Mouse (Mus musculus) cerebellum, adult 2 months (tissue): ENCODE results near the gene Vwa7. TPM values are rescaled to one million over a fixed set of nuclear protein-coding genes. Genes with fewer than 3 reads are reported as not detected.

ENCODE experiments used
- DNase-seq, 2 experiments: peaks; one replicate each; pipeline ENCODE4 v3.0.0; 2021
- H3K27ac ChIP-seq: fragments of 200-500 bp; 2 replicates; pipeline ENCODE4 v1.5.1; 2012; ENCODE audit warnings: low read length, control low read depth, inconsistent platforms; ENCODE audit not compliant: insufficient read depth
- H3K27me3 ChIP-seq: fragments of 200-500 bp; 2 replicates; pipeline ENCODE4 v1.6.1; 2012; ENCODE audit warnings: inconsistent platforms, mild to moderate bottlenecking, low read length, moderate library complexity; ENCODE audit not compliant: control insufficient read depth, insufficient read depth
- H3K4me1 ChIP-seq: fragments of 200-500 bp; 2 replicates; pipeline ENCODE4 v1.6.1; 2011; ENCODE audit warnings: low read length; ENCODE audit not compliant: control insufficient read depth, insufficient read depth
- H3K4me3 ChIP-seq: fragments of 200-500 bp; replicated peaks from 2 replicates; pipeline ENCODE3; 2011; ENCODE audit warnings: mild to moderate bottlenecking, low read depth, low read length, control low read depth; ENCODE audit not compliant: insufficient read depth
- CTCF ChIP-seq: fragments of 200-500 bp; IDR thresholded peaks from 2 replicates; pipeline ENCODE4 v1.5.1; 2011; ENCODE audit warnings: low read depth, mild to moderate bottlenecking, control low read depth, low read length, moderate library complexity, borderline replicate concordance; ENCODE audit not compliant: insufficient read depth
- POLR2A ChIP-seq: fragments of 200-500 bp; IDR thresholded peaks from 2 replicates; pipeline ENCODE4 v1.6.1; 2011; ENCODE audit warnings: low read length, control low read depth, borderline replicate concordance; ENCODE audit not compliant: insufficient read depth
- WGBS: fragments of 180-500 bp; shearing (Covaris S2); methylation state at CpG from one replicate; pipeline ENCODE4 v1.1.7; 2018; 5-methylcytosine and 5-hydroxymethylcytosine counted together
- polyA plus RNA-seq: library from polyadenylated mRNA; depleted of rRNA; stranded (reverse); fragments of >200 nt; gene quantifications from 2 replicates; pipeline ENCODE4 v1.2.3, GENCODE M21; 2012; rRNA removed

Gene Vwa7
- polyA plus RNA-seq, 1 experiment, result 25.5 TPM

DNA sequence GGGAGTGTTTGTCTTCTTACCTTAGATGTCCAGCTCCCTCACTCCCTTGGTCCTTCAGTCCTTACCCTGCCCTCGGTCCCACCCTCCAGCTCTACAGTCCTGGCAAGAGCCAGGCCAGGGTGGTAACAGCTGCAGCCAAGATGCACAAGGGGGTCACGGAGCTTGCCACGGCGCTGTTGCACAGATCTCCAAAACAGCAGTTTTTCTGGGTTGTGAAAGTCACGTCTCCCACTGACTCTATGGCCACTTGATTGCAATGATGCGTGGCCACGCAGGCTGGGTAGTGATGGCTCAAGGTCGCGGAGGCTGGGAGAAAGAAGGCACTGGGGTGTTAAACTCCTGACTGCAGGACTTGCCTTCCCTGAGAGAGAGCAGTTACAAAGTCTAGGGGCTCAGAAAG is 55.1 kb downstream of the Vwa7 start:
- H3K4me3 ChIP-seq, result no peak overlapping the region
- H3K27ac ChIP-seq, result peak overlapping the region; percentile 98
- WGBS, result 41% methylated on average over 9 of the region's 9 CpGs
- DNase-seq, result peak; percentile 46 to 49
- no peak for TF ChIP-seq CTCF
- no peak for TF ChIP-seq POLR2A
- no peaks in the 10 kb centered on the region for H3K27me3 ChIP-seq
- H3K4me1 ChIP-seq, result peaks cover 43% of the 10 kb centered on the region

DNA sequence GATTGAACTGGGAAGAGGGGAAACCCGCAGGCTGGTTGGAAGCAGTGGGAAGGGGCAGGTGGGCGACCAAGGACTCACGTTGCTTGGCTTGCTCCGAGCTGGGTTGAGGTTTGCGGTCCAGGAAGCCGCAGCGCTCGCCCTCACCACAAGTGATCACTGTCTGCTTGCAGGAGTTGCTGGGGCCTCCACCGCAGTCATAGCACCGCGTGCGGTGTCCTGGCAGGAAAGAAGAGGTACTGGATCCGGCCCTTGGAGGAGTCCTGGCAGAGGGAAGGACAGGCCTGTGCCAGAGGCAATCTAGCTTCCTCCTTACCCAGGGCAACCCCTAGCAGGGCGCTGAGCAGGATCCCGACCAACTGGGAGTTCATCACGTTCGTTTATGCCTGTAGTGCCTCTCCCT is 57.7 kb downstream of the Vwa7 start:
- peaks cover 52% of the 10 kb centered on the region for H3K4me1 ChIP-seq
- peak overlapping the region; percentile 73 for H3K27ac ChIP-seq
- 9% methylated on average over 17 of the region's 17 CpGs for WGBS
- DNase-seq, result peak; percentile 89 to 92
- no peaks in the 10 kb centered on the region for H3K27me3 ChIP-seq
- no peak for TF ChIP-seq CTCF
- TF ChIP-seq POLR2A, result peak; percentile 39; the same call in 1 of the 2 replicates
- peak overlapping the region; percentile 5 for H3K4me3 ChIP-seq

Other genes starting within 250 kb of the Vwa7 start
- gene Cyp21a1, start 212.0 kb upstream of the Vwa7 start, polyA plus RNA-seq, result not detected in 2 replicates
- gene Stk19, start 179.6 kb upstream of the Vwa7 start, polyA plus RNA-seq, result 52.9 TPM in 2 replicates
- 59.6 and 62.5 TPM in 2 replicates for gene Dxo, start 179.6 kb upstream of the Vwa7 start, polyA plus RNA-seq
- 77.4 and 87.2 TPM in 2 replicates for gene Skiv2l, start 166.4 kb upstream of the Vwa7 start, polyA plus RNA-seq
- 47.2 and 47.9 TPM in 2 replicates for gene Nelfe, start 166.2 kb upstream of the Vwa7 start, polyA plus RNA-seq
- 0.14 and 0.20 TPM in 2 replicates for gene Cfb, start 154.1 kb upstream of the Vwa7 start, polyA plus RNA-seq
- gene Zbtb12, start 137.1 kb upstream of the Vwa7 start, polyA plus RNA-seq, result 8.2 and 8.3 TPM in 2 replicates
- gene Gm20547, start 134.5 kb upstream of the Vwa7 start, polyA plus RNA-seq, result 0.08 and 0.10 TPM in 2 replicates
- gene C2, start 118.3 kb upstream of the Vwa7 start, polyA plus RNA-seq, result 2.3 and 2.9 TPM in 2 replicates
- 174 and 182 TPM in 2 replicates for gene Ehmt2, start 118.1 kb upstream of the Vwa7 start, polyA plus RNA-seq
- gene Slc44a4, start 102.1 kb upstream of the Vwa7 start, polyA plus RNA-seq, result 0.05 TPM in 1 of 2 replicates, not detected in the other
- 58.7 and 60.9 TPM in 2 replicates for gene Neu1, start 85.3 kb upstream of the Vwa7 start, polyA plus RNA-seq
- 4.6 and 9.2 TPM in 2 replicates for gene Hspa1b, start 57.3 kb upstream of the Vwa7 start, polyA plus RNA-seq
- gene Gm20481, start 46.7 kb upstream of the Vwa7 start, polyA plus RNA-seq, result not detected in 2 replicates
- gene Hspa1a, start 44.4 kb upstream of the Vwa7 start, polyA plus RNA-seq, result 10.5 and 14.9 TPM in 2 replicates
- gene Hspa1l, start 43.9 kb upstream of the Vwa7 start, polyA plus RNA-seq, result 0.49 and 0.89 TPM in 2 replicates
- 56.2 and 63.7 TPM in 2 replicates for gene Lsm2, start 34.7 kb upstream of the Vwa7 start, polyA plus RNA-seq
- gene Vars, start 15.6 kb upstream of the Vwa7 start, polyA plus RNA-seq, result 65.3 and 77.0 TPM in 2 replicates
- 2.0 and 2.3 TPM in 2 replicates for gene Sapcd1, start 11.4 kb downstream of the Vwa7 start, polyA plus RNA-seq
- gene Msh5, start 30.2 kb downstream of the Vwa7 start, polyA plus RNA-seq, result 4.3 and 5.5 TPM in 2 replicates
- gene Clic1, start 33.4 kb downstream of the Vwa7 start, polyA plus RNA-seq, result 41.2 and 42.9 TPM in 2 replicates
- gene Ddah2, start 42.5 kb downstream of the Vwa7 start, polyA plus RNA-seq, result 59.5 and 63.3 TPM in 2 replicates
- gene Ly6g6c, start 48.8 kb downstream of the Vwa7 start, polyA plus RNA-seq, result 0.11 and 0.15 TPM in 2 replicates
- gene Mpig6b, start 49.6 kb downstream of the Vwa7 start, polyA plus RNA-seq, result 0.25 and 0.43 TPM in 2 replicates
- 5.3 and 6.3 TPM in 2 replicates for gene Ly6g6e, start 60.3 kb downstream of the Vwa7 start, polyA plus RNA-seq
- gene Ly6g6d, start 61.5 kb downstream of the Vwa7 start, polyA plus RNA-seq, result 8.5 and 10.4 TPM in 2 replicates
- 0.86 and 1.1 TPM in 2 replicates for gene Ly6g6f, start 69.0 kb downstream of the Vwa7 start, polyA plus RNA-seq
- gene Abhd16a, start 72.7 kb downstream of the Vwa7 start, polyA plus RNA-seq, result 337 and 394 TPM in 2 replicates
- 0.28 TPM in 1 of 2 replicates, not detected in the other for gene Ly6g5c, start 91.7 kb downstream of the Vwa7 start, polyA plus RNA-seq
- 2.2 and 3.4 TPM in 2 replicates for gene Ly6g5b, start 98.8 kb downstream of the Vwa7 start, polyA plus RNA-seq
- 32.7 TPM in 2 replicates for gene Gpank1, start 104.9 kb downstream of the Vwa7 start, polyA plus RNA-seq
- gene Csnk2b, start 105.5 kb downstream of the Vwa7 start, polyA plus RNA-seq, result 231 TPM in 2 replicates
- gene D17H6S53E, start 109.8 kb downstream of the Vwa7 start, polyA plus RNA-seq, result 12.3 and 14.6 TPM in 2 replicates
- gene Apom, start 115.5 kb downstream of the Vwa7 start, polyA plus RNA-seq, result 0.21 and 0.28 TPM in 2 replicates
- 211 and 226 TPM in 2 replicates for gene Bag6, start 118.6 kb downstream of the Vwa7 start, polyA plus RNA-seq
- gene Prrc2a, start 148.3 kb downstream of the Vwa7 start, polyA plus RNA-seq, result 277 and 289 TPM in 2 replicates
- gene Aif1, start 159.5 kb downstream of the Vwa7 start, polyA plus RNA-seq, result 2.1 and 4.1 TPM in 2 replicates
- 2.8 and 3.2 TPM in 2 replicates for gene Lst1, start 171.9 kb downstream of the Vwa7 start, polyA plus RNA-seq
- gene Ltb, start 177.9 kb downstream of the Vwa7 start, polyA plus RNA-seq, result 0.34 and 0.38 TPM in 2 replicates
- not detected in 2 replicates for gene Tnf, start 185.4 kb downstream of the Vwa7 start, polyA plus RNA-seq
- 0.11 and 0.13 TPM in 2 replicates for gene Lta, start 188.8 kb downstream of the Vwa7 start, polyA plus RNA-seq
- gene Gm16181, start 204.3 kb downstream of the Vwa7 start, polyA plus RNA-seq, result not detected in 2 replicates
- 628 TPM in 2 replicates for gene Atp6v1g2, start 217.1 kb downstream of the Vwa7 start, polyA plus RNA-seq
- 12.7 and 13.2 TPM in 2 replicates for gene Nfkbil1, start 219.2 kb downstream of the Vwa7 start, polyA plus RNA-seq
- 438 and 458 TPM in 2 replicates for gene Ddx39b, start 225.2 kb downstream of the Vwa7 start, polyA plus RNA-seq
- gene H2-D1, start 246.2 kb downstream of the Vwa7 start, polyA plus RNA-seq, result 174 and 183 TPM in 2 replicates